8 mouse cellular contexts compared by ENCODE assay signal in genomic region chr8:70315624-70316510, GRCm38 (mm10). TPM values are rescaled to one million over a fixed set of nuclear protein-coding genes. Genes with fewer than 3 reads are reported as not detected.
DNase-seq lines count a peak whose midpoint lies in the region; ATAC-seq and TF ChIP-seq lines count a peak whose summit lies in the region.

Cers1 (plus strand) TSS chr8:70315775.

- peak; percentile 26 to 31 for DNase-seq in spleen, postnatal 36 days (ENCODE audit: low spot score in 2 of 2)
- DNase-seq in spleen, postnatal 14 days (ENCODE audit: low spot score in 2 of 2) = no peak
- DNase-seq in embryo, embryonic 9.5 days (ENCODE audit: extremely low spot score) = peak; percentile 69
- no peak for DNase-seq in liver, adult 2 months (ENCODE audit: extremely low read depth, low read depth, low spot score)
- peak; percentile 79 for DNase-seq in neural tube, embryonic 11.5 days (ENCODE audit: low spot score)
- DNase-seq in thymus, postnatal 14 days = peak; percentile 72

- H3K9me3 ChIP-seq in kidney, embryonic 16.5 days (ENCODE audit: low read length) = no peaks in the 10 kb centered on the region
- H3K9me3 ChIP-seq in neural tube, embryonic 11.5 days (ENCODE audit: control insufficient read depth, low read length) = no peaks in the 10 kb centered on the region

- peaks cover 24% of the 10 kb centered on the region for H3K4me1 ChIP-seq in kidney, embryonic 16.5 days (ENCODE audit: insufficient read depth, low read length)
- H3K4me1 ChIP-seq in liver, adult 2 months (ENCODE audit: control insufficient read depth, insufficient read depth, low read length) = peaks cover 5% of the 10 kb centered on the region; the same call in 1 of the 2 replicates
- peaks cover 25% of the 10 kb centered on the region for H3K4me1 ChIP-seq in neural tube, embryonic 11.5 days (ENCODE audit: control insufficient read depth, insufficient read depth, low read length)

- H3K9ac ChIP-seq in kidney, embryonic 16.5 days (replicated peaks; ENCODE audit: low read length) = peak within 1 kb of the TSS; percentile 65
- H3K9ac ChIP-seq in liver, adult 2 months (ENCODE audit: low read depth, low read length) = peak within 1 kb of the TSS; percentile 47
- peak within 1 kb of the TSS; percentile 63 for H3K9ac ChIP-seq in neural tube, embryonic 11.5 days (ENCODE audit: low read length)

- no peak for TF ChIP-seq CTCF in liver, adult 2 months (IDR thresholded peaks at IDR 0.05; ENCODE audit: low read depth, low read length)

- peak; percentile 57 for ATAC-seq in granulocyte monocyte progenitor cell, adult 5-6 weeks (replicated peaks; ENCODE audit: poor library complexity, severe bottlenecking)
- peak; percentile 64 for ATAC-seq in kidney, embryonic 16.5 days (ENCODE audit: low FRiP score, low TSS enrichment)
- peak; percentile 46 for ATAC-seq in neural tube, embryonic 11.5 days (ENCODE audit: insufficient read depth, low FRiP score, low TSS enrichment)

- H3K27me3 ChIP-seq in kidney, embryonic 16.5 days (ENCODE audit: insufficient read depth, low read length) = no peaks in the 10 kb centered on the region
- peaks cover 10% of the 10 kb centered on the region; the same call in 1 of the 2 replicates for H3K27me3 ChIP-seq in liver, adult 2 months (ENCODE audit: control insufficient read depth, insufficient read depth, low read length)
- H3K27me3 ChIP-seq in neural tube, embryonic 11.5 days (ENCODE audit: control insufficient read depth, insufficient read depth, low read length) = no peaks in the 10 kb centered on the region

- no peak within 1 kb of the TSS for H3K27ac ChIP-seq in kidney, embryonic 16.5 days (ENCODE audit: low read length)
- no peak within 1 kb of the TSS for H3K27ac ChIP-seq in liver, adult 2 months (replicated peaks; ENCODE audit: insufficient read depth, low read depth, low read length)
- H3K27ac ChIP-seq in neural tube, embryonic 11.5 days (ENCODE audit: low read depth, low read length) = peak within 1 kb of the TSS; percentile 75

- whole genome bisulfite sequencing in kidney, embryonic 16.5 days = 2% methylated on average over 66 of the region's 66 CpGs
- WGBS in liver, adult 2 months = 5% methylated on average over 66 of the region's 66 CpGs
- 3% methylated on average over 59 of the region's 66 CpGs for WGBS in neural tube, embryonic 11.5 days

- no peaks in the 10 kb centered on the region for H3K79me2 ChIP-seq in liver, adult 2 months (ENCODE audit: control insufficient read depth, insufficient read depth, low read length)

- peaks cover 26% of the 10 kb centered on the region for H3K36me3 ChIP-seq in kidney, embryonic 16.5 days (ENCODE audit: insufficient read depth, low read length)
- H3K36me3 ChIP-seq in liver, adult 2 months (ENCODE audit: control insufficient read depth, insufficient read depth, low read length) = peaks cover 8% of the 10 kb centered on the region
- peaks cover 6% of the 10 kb centered on the region; the same call in 1 of the 2 replicates for H3K36me3 ChIP-seq in neural tube, embryonic 11.5 days (ENCODE audit: control insufficient read depth, insufficient read depth, low read length)

- peak within 1 kb of the TSS; percentile 77 for H3K4me2 ChIP-seq in kidney, embryonic 16.5 days (replicated peaks; ENCODE audit: low read depth, low read length)
- peak within 1 kb of the TSS; percentile 59 for H3K4me2 ChIP-seq in neural tube, embryonic 11.5 days (ENCODE audit: low read depth)

- TF ChIP-seq POLR2A in liver, adult 2 months (IDR thresholded peaks at IDR 0.05; ENCODE audit: extremely low read depth, insufficient read depth, low read length) = no peak

- peak within 1 kb of the TSS; percentile 57 for H3K4me3 ChIP-seq in kidney, embryonic 16.5 days (ENCODE audit: low read length)
- H3K4me3 ChIP-seq in liver, adult 2 months (ENCODE audit: insufficient read depth, low read depth, low read length) = peak within 1 kb of the TSS; percentile 53; the same call in 1 of the 2 replicates
- peak within 1 kb of the TSS; percentile 47 for H3K4me3 ChIP-seq in neural tube, embryonic 11.5 days (ENCODE audit: low read depth, low read length)

RNA-seq across cellular contexts. Expression of gene Cers1, which starts in this region (rescaled TPM):
- not detected in 2 replicates for total RNA-seq in granulocyte monocyte progenitor cell, adult 5-6 weeks (2014; fragmentation: Nextera tagmentation)
- total RNA-seq in granulocyte monocyte progenitor cell, adult 5-6 weeks (2017) = not detected in 2 replicates
- 2.5 and 2.7 TPM in 2 replicates for polyA plus RNA-seq in kidney, embryonic 16.5 days (2015; fragmentation: Nextera tagmentation; extraction: Ambion mirVana)
- not detected in 2 replicates for total RNA-seq in liver, adult 2 months (2014; rRNA removed)
- polyA plus RNA-seq in liver, adult 2 months (2012; rRNA removed) = 0.04 TPM in 2 replicates
- polyA plus RNA-seq in neural tube, embryonic 11.5 days (2014; fragmentation: Nextera tagmentation; extraction: Ambion mirVana) = 6.8 and 6.9 TPM in 2 replicates

Comparison
In these comparisons a context has a peak if more than half of its experiments do, and no peak if none do; other contexts are left out.
1. DNase-seq: peak in spleen, postnatal 36 days (2 of 2), embryo, embryonic 9.5 days (single experiment), neural tube, embryonic 11.5 days (single experiment) and thymus, postnatal 14 days (single experiment); none in spleen, postnatal 14 days (0 of 2) and liver, adult 2 months (single experiment).
2. Peak in ATAC-seq in granulocyte monocyte progenitor cell, adult 5-6 weeks; RNA of the gene not detected or under 1 TPM.
3. Peak in every context shown above with its lines, with median percentiles within 50 percentile points of each other: ATAC-seq, H3K4me3 ChIP-seq and H3K9ac ChIP-seq.